Mouse (Mus musculus) lung, adult 2 months (tissue): Measurements from ENCODE around the gene Insr.

Source experiments
- CTCF ChIP-seq: fragments of 200-500 bp; IDR thresholded peaks from 2 replicates; pipeline ENCODE4 v1.5.1; 2011; ENCODE audit warnings: mild to moderate bottlenecking, low read length, control low read depth; ENCODE audit not compliant: insufficient read depth
- POLR2A ChIP-seq: fragments of 200-500 bp; IDR thresholded peaks from 2 replicates; pipeline ENCODE4 v1.6.1; 2011; ENCODE audit warnings: low read depth, mild to moderate bottlenecking, control low read depth, low read length, borderline replicate concordance; ENCODE audit errors: extremely low read depth

- no peak for TF ChIP-seq CTCF
- TF ChIP-seq POLR2A, result no peak
Measured at GRCm38 (mm10) chr8:3267449-3267761, 12.0 kb downstream of the Insr start.
